Mouse (Mus musculus): Measurements from ENCODE around the gene Blvrb.

- TF ChIP-seq CTCF (IDR thresholded peaks at IDR 0.05; ENCODE audit: extremely low read depth, insufficient read depth, low read length) (0 out of 2 replicates have a peak, but pooled peaks have one; percentile 0), POLR2A (IDR thresholded peaks at IDR 0.05; ENCODE audit: extremely low read depth, insufficient read depth, low read length) (0 out of 2 replicates have a peak, but pooled peaks have one; percentile 46)
These were observed at the start of gene Blvrb, which contains the start of gene Sptbn4 for GRCm38 (mm10) chr7:27447419-27448286.
